Mouse (Mus musculus): Measurements from ENCODE around the gene Gm35315. TPM values are rescaled to one million over a fixed set of nuclear protein-coding genes. Genes with fewer than 3 reads are reported as not detected.

Gm35315 gene
- polyA plus RNA-seq (2012; rRNA removed), result 0.06 TPM in 1 of 2 replicates, not detected in the other

GRCm38 (mm10) chr5:110094030-110094846 lies at the start of gene Gm35315:
Gene Gm35315 (minus strand): TSS chr5:110094420.

GRCm38 (mm10) chr5:110135293-110136086 lies 41.3 kb upstream of the Gm35315 start, which contains the start of gene Chfr:
Gene Chfr (plus strand): TSS chr5:110135842.

GRCm38 (mm10) chr5:110109991-110110441 lies 15.8 kb upstream of the Gm35315 start, which contains the start of gene Zfp605:
Gene Zfp605 (plus strand): TSS chr5:110110092.

GRCm38 (mm10) chr5:110107581-110108304 lies 13.5 kb upstream of the Gm35315 start, which contains the start of gene Gtpbp6:
Gene Gtpbp6 (minus strand): TSS chr5:110108197.

GRCm38 (mm10) chr5:110099656-110100580 lies 5.7 kb upstream of the Gm35315 start, which contains the start of gene Plcxd1:
Gene Plcxd1 (plus strand): TSS chr5:110099969.

GRCm38 (mm10) chr5:110072413-110072812 lies 21.8 kb downstream of the Gm35315 start, which contains the start of gene Gm17655:
Gene Gm17655 (minus strand): TSS chr5:110072513.

Other genes with a start within 250 kb of the Gm35315 start
- gene Gm15446, start 171.0 kb downstream of the Gm35315 start, polyA plus RNA-seq (2012; rRNA removed), result 0.66 and 0.97 TPM in 2 replicates
- 0.70 and 1.1 TPM in 2 replicates for gene Zfp932, start 97.9 kb downstream of the Gm35315 start, polyA plus RNA-seq (2012; rRNA removed)
- 0.06 TPM in 1 of 2 replicates, not detected in the other for gene Gm17655, start 21.9 kb downstream of the Gm35315 start, polyA plus RNA-seq (2012; rRNA removed)
- gene Plcxd1, start 5.5 kb upstream of the Gm35315 start, polyA plus RNA-seq (2012; rRNA removed), result 0.22 and 0.23 TPM in 2 replicates
- gene Gtpbp6, start 13.8 kb upstream of the Gm35315 start, polyA plus RNA-seq (2012; rRNA removed), result 122 and 143 TPM in 2 replicates
- gene Zfp605, start 15.7 kb upstream of the Gm35315 start, polyA plus RNA-seq (2012; rRNA removed), result 0.14 and 0.15 TPM in 2 replicates
- gene Chfr, start 41.4 kb upstream of the Gm35315 start, polyA plus RNA-seq (2012; rRNA removed), result 67.2 and 69.3 TPM in 2 replicates
- 12.3 and 13.0 TPM in 2 replicates for gene Golga3, start 82.3 kb upstream of the Gm35315 start, polyA plus RNA-seq (2012; rRNA removed)
- gene Ankle2, start 136.6 kb upstream of the Gm35315 start, polyA plus RNA-seq (2012; rRNA removed), result 6.9 and 7.4 TPM in 2 replicates
- 16.5 and 18.2 TPM in 2 replicates for gene Pgam5, start 175.5 kb upstream of the Gm35315 start, polyA plus RNA-seq (2012; rRNA removed)
- gene Pxmp2, start 191.8 kb upstream of the Gm35315 start, polyA plus RNA-seq (2012; rRNA removed), result 5.4 and 6.0 TPM in 2 replicates
- 3.5 and 3.6 TPM in 2 replicates for gene Pole, start 191.9 kb upstream of the Gm35315 start, polyA plus RNA-seq (2012; rRNA removed)
- 6.5 and 7.8 TPM in 2 replicates for gene P2rx2, start 248.8 kb upstream of the Gm35315 start, polyA plus RNA-seq (2012; rRNA removed)

Data from colon, adult 2 months (tissue).